Comparison of ENCODE assay signal across 11 mouse cellular contexts in genomic region chr1:57387876-57388275, GRCm38 (mm10). TPM values are rescaled to one million over a fixed set of nuclear protein-coding genes. Genes with fewer than 3 reads are reported as not detected.
A peak's percentile ranks its signal among the peaks of the same experiment; 100 is the strongest.
DNase-seq lines count a peak whose midpoint lies in the region; ATAC-seq lines count a peak whose summit lies in the region.
"Had no signal": no experiment of that assay in that cellular context is flagged by ENCODE, and none has a peak within 500 bp of the region (broad histone marks: within the 10 kb centered on the region; RNA-seq: fewer than 3 reads in every experiment).

No protein-coding gene starts in this region.

- H3K4me3 ChIP-seq in embryonic facial prominence, embryonic 14.5 days (ENCODE audit: low read depth, low read length), result no peak overlapping the region
- H3K4me3 ChIP-seq in embryonic facial prominence, embryonic 10.5 days, result no peak overlapping the region
- H3K4me3 ChIP-seq in forebrain, embryonic 16.5 days (replicated peaks; ENCODE audit: low read length), result no peak overlapping the region
- no peak overlapping the region for H3K4me3 ChIP-seq in neural tube, embryonic 15.5 days (replicated peaks)
- H3K4me3 ChIP-seq: lung, embryonic 15.5 days had no signal

- H3K27me3 ChIP-seq in embryonic facial prominence, embryonic 14.5 days (replicated peaks; ENCODE audit: control insufficient read depth, insufficient read depth, low read length), result no peaks in the 10 kb centered on the region
- H3K27me3 ChIP-seq in embryonic facial prominence, embryonic 10.5 days (replicated peaks; ENCODE audit: low read depth, poor library complexity, severe bottlenecking), result no peaks in the 10 kb centered on the region
- H3K27me3 ChIP-seq in forebrain, embryonic 16.5 days (replicated peaks; ENCODE audit: control insufficient read depth, insufficient read depth, low read length), result no peaks in the 10 kb centered on the region
- no peaks in the 10 kb centered on the region for H3K27me3 ChIP-seq in neural tube, embryonic 15.5 days (replicated peaks)
- H3K27me3 ChIP-seq: lung, embryonic 15.5 days had no signal

- DNase-seq in embryonic facial prominence, embryonic 14.5 days (ENCODE audit: low spot score), result peak; percentile 67
- DNase-seq in embryonic facial prominence, embryonic 10.5 days (ENCODE audit: low spot score), result no peak
- peak; percentile 69 to 78 for DNase-seq in layer of hippocampus, postnatal 10 days (ENCODE audit: low spot score in 2 of 2)
- DNase-seq in adrenal gland, adult 2 months, result no peak
- DNase-seq in lung, postnatal 36 days, result no peak
- no peak for DNase-seq in spleen, adult 18-20 months
- DNase-seq: heart, adult 18-20 months had no signal

- WGBS in embryonic facial prominence, embryonic 14.5 days, result 66% methylated on average over 2 of the region's 2 CpGs
- 88% methylated on average over 2 of the region's 2 CpGs for WGBS in embryonic facial prominence, embryonic 10.5 days
- 19% methylated on average over 2 of the region's 2 CpGs for WGBS in forebrain, embryonic 16.5 days
- WGBS in neural tube, embryonic 15.5 days, result 35% methylated on average over 2 of the region's 2 CpGs

- peaks cover 38% of the 10 kb centered on the region for H3K36me3 ChIP-seq in embryonic facial prominence, embryonic 14.5 days (ENCODE audit: control insufficient read depth, insufficient read depth, low read length)
- H3K36me3 ChIP-seq in embryonic facial prominence, embryonic 10.5 days (replicated peaks), result peaks cover 49% of the 10 kb centered on the region
- H3K36me3 ChIP-seq in forebrain, embryonic 16.5 days (ENCODE audit: control insufficient read depth, insufficient read depth), result peaks cover 3% of the 10 kb centered on the region; the same call in 1 of the 2 replicates
- peaks cover 8% of the 10 kb centered on the region for H3K36me3 ChIP-seq in neural tube, embryonic 15.5 days

- H3K9ac ChIP-seq in embryonic facial prominence, embryonic 14.5 days (ENCODE audit: low read depth, low read length), result no peak overlapping the region
- H3K9ac ChIP-seq in forebrain, embryonic 16.5 days (replicated peaks; ENCODE audit: low read depth, low read length), result no peak overlapping the region
- H3K9ac ChIP-seq in neural tube, embryonic 15.5 days (replicated peaks), result no peak overlapping the region
- H3K9ac ChIP-seq: lung, embryonic 15.5 days had no signal

- no peak overlapping the region for H3K4me2 ChIP-seq in embryonic facial prominence, embryonic 14.5 days (ENCODE audit: low read depth, low read length)
- no peak overlapping the region for H3K4me2 ChIP-seq in forebrain, embryonic 16.5 days (ENCODE audit: low read length)
- H3K4me2 ChIP-seq in neural tube, embryonic 15.5 days, result no peak overlapping the region
- H3K4me2 ChIP-seq: lung, embryonic 15.5 days had no signal

- H3K27ac ChIP-seq in embryonic facial prominence, embryonic 14.5 days (replicated peaks; ENCODE audit: low read depth, low read length), result no peak overlapping the region
- H3K27ac ChIP-seq in embryonic facial prominence, embryonic 10.5 days (replicated peaks), result no peak overlapping the region
- peak overlapping the region; percentile 49 for H3K27ac ChIP-seq in forebrain, embryonic 16.5 days (ENCODE audit: low read length)
- no peak overlapping the region for H3K27ac ChIP-seq in neural tube, embryonic 15.5 days (replicated peaks)
- H3K27ac ChIP-seq: kidney, postnatal 0 days; lung, embryonic 15.5 days had no signal

- no peaks in the 10 kb centered on the region for H3K9me3 ChIP-seq in embryonic facial prominence, embryonic 14.5 days (ENCODE audit: control insufficient read depth, low read length)
- no peaks in the 10 kb centered on the region for H3K9me3 ChIP-seq in embryonic facial prominence, embryonic 10.5 days
- H3K9me3 ChIP-seq in forebrain, embryonic 16.5 days (ENCODE audit: control insufficient read depth, low read length), result no peaks in the 10 kb centered on the region
- no peaks in the 10 kb centered on the region for H3K9me3 ChIP-seq in neural tube, embryonic 15.5 days (replicated peaks)
- H3K9me3 ChIP-seq: lung, embryonic 15.5 days had no signal

- H3K4me1 ChIP-seq in embryonic facial prominence, embryonic 14.5 days (ENCODE audit: control insufficient read depth, insufficient read depth, low read length), result no peaks in the 10 kb centered on the region
- no peaks in the 10 kb centered on the region for H3K4me1 ChIP-seq in embryonic facial prominence, embryonic 10.5 days
- peaks cover 13% of the 10 kb centered on the region for H3K4me1 ChIP-seq in forebrain, embryonic 16.5 days (replicated peaks; ENCODE audit: control insufficient read depth, insufficient read depth, low read length)
- no peaks in the 10 kb centered on the region for H3K4me1 ChIP-seq in neural tube, embryonic 15.5 days
- H3K4me1 ChIP-seq: lung, embryonic 15.5 days had no signal

- no peak for ATAC-seq in embryonic facial prominence, embryonic 14.5 days (ENCODE audit: low read depth)
- peak; percentile 91 for ATAC-seq in forebrain, embryonic 16.5 days
- ATAC-seq in neural tube, embryonic 15.5 days (ENCODE audit: low FRiP score), result peak; percentile 81

RNA-seq across cellular contexts. Expression of gene 1700066M21Rik, which starts 10.5 kb away (rescaled TPM):
- polyA plus RNA-seq in embryonic facial prominence, embryonic 14.5 days (2014; fragmentation: Nextera tagmentation; extraction: Ambion mirVana), result 19.3 and 20.9 TPM in 2 replicates
- 8.6 and 11.0 TPM in 2 replicates for polyA plus RNA-seq in embryonic facial prominence, embryonic 10.5 days (2016; fragmentation: Nextera tagmentation; extraction: Ambion mirVana)
- polyA plus RNA-seq in forebrain, embryonic 16.5 days (2015; fragmentation: Nextera tagmentation; extraction: Ambion mirVana), result 32.6 and 40.8 TPM in 2 replicates
- total RNA-seq in layer of hippocampus, postnatal 10 days (2021), result 10 to 100 TPM; 19.9 to 21.5 TPM
- polyA plus RNA-seq in neural tube, embryonic 15.5 days (2015; fragmentation: Nextera tagmentation; extraction: Ambion mirVana), result 18.6 and 21.8 TPM in 2 replicates
- total RNA-seq in adrenal gland, adult 2 months (2021), result 1 to 10 TPM; 6.6 to 8.7 TPM
- polyA plus RNA-seq in adrenal gland, adult 2 months (2012; rRNA removed), result 49.2 and 50.1 TPM in 2 replicates

RNA-seq across cellular contexts. Expression of gene Maip1, which starts 18.3 kb away (rescaled TPM):
- 16.0 and 16.8 TPM in 2 replicates for polyA plus RNA-seq in embryonic facial prominence, embryonic 14.5 days (2014; fragmentation: Nextera tagmentation; extraction: Ambion mirVana)
- 19.0 and 19.5 TPM in 2 replicates for polyA plus RNA-seq in embryonic facial prominence, embryonic 10.5 days (2016; fragmentation: Nextera tagmentation; extraction: Ambion mirVana)
- polyA plus RNA-seq in forebrain, embryonic 16.5 days (2015; fragmentation: Nextera tagmentation; extraction: Ambion mirVana), result 17.7 and 18.8 TPM in 2 replicates
- 10 to 100 TPM; 10.9 to 11.8 TPM for total RNA-seq in layer of hippocampus, postnatal 10 days (2021)
- polyA plus RNA-seq in neural tube, embryonic 15.5 days (2015; fragmentation: Nextera tagmentation; extraction: Ambion mirVana), result 17.5 and 18.1 TPM in 2 replicates
- total RNA-seq in adrenal gland, adult 2 months (2021), result 10 to 100 TPM; 10.3 to 11.6 TPM
- 7.5 and 8.8 TPM in 2 replicates for polyA plus RNA-seq in adrenal gland, adult 2 months (2012; rRNA removed)

RNA-seq across cellular contexts. Expression of gene Tyw5, which starts 19.0 kb away (rescaled TPM):
- polyA plus RNA-seq in embryonic facial prominence, embryonic 14.5 days (2014; fragmentation: Nextera tagmentation; extraction: Ambion mirVana), result 21.7 and 25.8 TPM in 2 replicates
- polyA plus RNA-seq in embryonic facial prominence, embryonic 10.5 days (2016; fragmentation: Nextera tagmentation; extraction: Ambion mirVana), result 32.8 and 34.8 TPM in 2 replicates
- 24.3 and 25.4 TPM in 2 replicates for polyA plus RNA-seq in forebrain, embryonic 16.5 days (2015; fragmentation: Nextera tagmentation; extraction: Ambion mirVana)
- 10 to 100 TPM; 22.5 to 30.1 TPM for total RNA-seq in layer of hippocampus, postnatal 10 days (2021)
- 26.0 and 33.2 TPM in 2 replicates for polyA plus RNA-seq in neural tube, embryonic 15.5 days (2015; fragmentation: Nextera tagmentation; extraction: Ambion mirVana)
- 10 to 100 TPM; 14.4 to 15.7 TPM for total RNA-seq in adrenal gland, adult 2 months (2021)
- 0.68 and 0.89 TPM in 2 replicates for polyA plus RNA-seq in adrenal gland, adult 2 months (2012; rRNA removed)

Comparison
In these comparisons a context has a peak if more than half of its experiments do, and no peak if none do; other contexts are left out.
1. DNase-seq: peak in embryonic facial prominence, embryonic 14.5 days (single experiment) and layer of hippocampus, postnatal 10 days (2 of 2); none in embryonic facial prominence, embryonic 10.5 days (single experiment), adrenal gland, adult 2 months (single experiment), lung, postnatal 36 days (single experiment) and spleen, adult 18-20 months (0 of 2).
2. RNA of gene Tyw5, which starts 19.0 kb away (polyA plus RNA-seq): 32.8 to 34.8 TPM in embryonic facial prominence, embryonic 10.5 days, 26.0 to 33.2 TPM in neural tube, embryonic 15.5 days, 24.3 to 25.4 TPM in forebrain, embryonic 16.5 days and 21.7 to 25.8 TPM in embryonic facial prominence, embryonic 14.5 days; 0.68 to 0.89 TPM in adrenal gland, adult 2 months; every median in the first group is over 10 times any median in the second.